Mouse (Mus musculus) gastrocnemius, postnatal 36 days (tissue): Measurements from ENCODE around the gene 1700007K13Rik. TPM values are rescaled to one million over a fixed set of nuclear protein-coding genes. Genes with fewer than 3 reads are reported as not detected.
A peak's percentile ranks its signal among the peaks of the same experiment; 100 is the strongest.

ENCODE experiments used
- DNase-seq, 2 experiments: peaks; one replicate each; pipeline ENCODE4 v3.0.0; 2022
- intact Hi-C: fragments of 180-260 bp; cut with DNase I; formaldehyde crosslinking; loops from one replicate; pipeline ENCODE4 v1.15.1; 2025
- total RNA-seq, 2 experiments: library from RNA; stranded (reverse); gene quantifications; 2 replicates each; pipeline ENCODE4 v1.2.3; 2021

Gene 1700007K13Rik
- total RNA-seq, 2 experiments from 2014 or later, result not detected

GRCm38 (mm10) chr2:28419898-28420297, 46.2 kb downstream of the 1700007K13Rik start:
- intact Hi-C loops, result loop anchor here (2.0 to 5.0 kb wide), 2 partner anchors 435 to 648 kb away; no protein-coding TSS in a partner anchor
- DNase-seq, result peak; percentile 83 to 87

- intact Hi-C loops, result loop anchor here (1.0 to 5.0 kb wide), 2 partner anchors 215 to 646 kb away; no protein-coding TSS in a partner anchor
Measured at GRCm38 (mm10) chr2:28418034-28418433, 48.1 kb downstream of the 1700007K13Rik start.

GRCm38 (mm10) chr2:28416511-28416910, 49.6 kb downstream of the 1700007K13Rik start:
- intact Hi-C loops, result loop anchor here (2.0 to 5.0 kb wide), 2 partner anchors 42 to 644 kb away; no protein-coding TSS in a partner anchor
- DNase-seq, result no peak

More at GRCm38 (mm10) chr2:28418034-28418433, 48.1 kb downstream of the 1700007K13Rik start:
- peak; percentile 78 to 80 for DNase-seq

GRCm38 (mm10) chr2:28415387-28416024, 50.6 kb downstream of the 1700007K13Rik start:
- intact Hi-C loops, result loop anchor here (2.0 to 5.0 kb wide), 2 partner anchors 41 to 643 kb away; no protein-coding TSS in a partner anchor
- no peak for DNase-seq

- intact Hi-C loops, result loop anchor here (5.0 kb wide), 1 partner anchor 642 kb away; no protein-coding TSS in a partner anchor
- no peak for DNase-seq
Measured at GRCm38 (mm10) chr2:28414757-28415137, 51.4 kb downstream of the 1700007K13Rik start.

GRCm38 (mm10) chr2:28414116-28414756, 51.9 kb downstream of the 1700007K13Rik start:
- no peak for DNase-seq
- intact Hi-C loops, result no loop called here

GRCm38 (mm10) chr2:28412936-28413335, 53.2 kb downstream of the 1700007K13Rik start:
- intact Hi-C loops, result no loop called here
- no peak for DNase-seq

Other genes starting within 250 kb of the 1700007K13Rik start
- 1 to 10 TPM; 1.6 to 2.0 TPM for gene Ppp1r26, start 19.5 kb downstream of the 1700007K13Rik start, total RNA-seq
- gene Mrps2, start 1.7 kb upstream of the 1700007K13Rik start, total RNA-seq, result 10 to 100 TPM; 21.4 to 24.8 TPM
- gene Gbgt1, start 30.6 kb upstream of the 1700007K13Rik start, total RNA-seq, result 1 to 10 TPM in 1 of 2 experiments, under 1 TPM in 1; 0.79 to 1.2 TPM
- gene Gm10134, start 39.8 kb upstream of the 1700007K13Rik start, total RNA-seq, result not detected
- 1 to 10 TPM; 8.5 to 9.4 TPM for gene Ralgds, start 46.8 kb upstream of the 1700007K13Rik start, total RNA-seq
- not detected for gene Cel, start 97.1 kb upstream of the 1700007K13Rik start, total RNA-seq
- gene Gtf3c5, start 117.4 kb upstream of the 1700007K13Rik start, total RNA-seq, result 1 to 10 TPM; 5.9 to 6.2 TPM
- not detected for gene Gfi1b, start 155.7 kb upstream of the 1700007K13Rik start, total RNA-seq
- 10 to 100 TPM; 30.4 to 35.5 TPM for gene Tsc1, start 174.9 kb upstream of the 1700007K13Rik start, total RNA-seq
- not detected for gene Spaca9, start 233.4 kb upstream of the 1700007K13Rik start, total RNA-seq
- not detected for gene Ak8, start 233.8 kb upstream of the 1700007K13Rik start, total RNA-seq